Mouse (Mus musculus) neural tube, embryonic 11.5 days (tissue): ENCODE data around the gene 8030411F24Rik. TPM values are rescaled to one million over a fixed set of nuclear protein-coding genes. Genes with fewer than 3 reads are reported as not detected.

Experiments
- polyA plus RNA-seq: library from polyadenylated mRNA; unstranded; fragments of >200 nt; fragmentation: Nextera tagmentation; extraction: Ambion mirVana; gene quantifications from 2 replicates; pipeline ENCODE4 v1.2.1, GENCODE M21; 2014

The 8030411F24Rik gene
- polyA plus RNA-seq, 1 experiment from 2014 or later: not detected

Other genes with a start within 250 kb of the 8030411F24Rik start
- 101 and 105 TPM in 2 replicates for gene Nxt1, start 109.4 kb upstream of the 8030411F24Rik start, polyA plus RNA-seq
- 22.4 and 27.3 TPM in 2 replicates for gene Gzf1, start 101.0 kb upstream of the 8030411F24Rik start, polyA plus RNA-seq
- 22.8 and 25.7 TPM in 2 replicates for gene Napb, start 49.5 kb upstream of the 8030411F24Rik start, polyA plus RNA-seq
- not detected in 2 replicates for gene Cstl1, start 31.7 kb upstream of the 8030411F24Rik start, polyA plus RNA-seq
- not detected in 2 replicates for gene Cst11, start 10.5 kb upstream of the 8030411F24Rik start, polyA plus RNA-seq
- not detected in 2 replicates for gene Cst12, start 7.4 kb downstream of the 8030411F24Rik start, polyA plus RNA-seq
- gene Cst8, start 16.8 kb downstream of the 8030411F24Rik start, polyA plus RNA-seq: not detected in 2 replicates
- gene Cst13, start 38.1 kb downstream of the 8030411F24Rik start, polyA plus RNA-seq: not detected in 2 replicates
- not detected in 2 replicates for gene Cst9, start 53.1 kb downstream of the 8030411F24Rik start, polyA plus RNA-seq
- gene 9230104L09Rik, start 83.0 kb downstream of the 8030411F24Rik start, polyA plus RNA-seq: not detected in 2 replicates
- 309 and 318 TPM in 2 replicates for gene Cst3, start 93.7 kb downstream of the 8030411F24Rik start, polyA plus RNA-seq
- gene Gm1330, start 221.2 kb downstream of the 8030411F24Rik start, polyA plus RNA-seq: not detected in 2 replicates
- not detected in 2 replicates for gene Gm10750, start 235.2 kb downstream of the 8030411F24Rik start, polyA plus RNA-seq